Mouse (Mus musculus) limb, embryonic 10.5 days (tissue): ENCODE results near the gene Add1. TPM values are rescaled to one million over a fixed set of nuclear protein-coding genes. Genes with fewer than 3 reads are reported as not detected.
A peak's percentile ranks its signal among the peaks of the same experiment; 100 is the strongest.

Source experiments
- DNase-seq: peaks from one replicate; pipeline ENCODE4 v3.0.0-alpha.2; 2017; ENCODE audit warnings: low spot score
- H3K27ac ChIP-seq: fragments of 300-500 bp; sonication (generic); 2 replicates; pipeline ENCODE4 v1.5.1; 2016; ENCODE audit warnings: mild to moderate bottlenecking
- H3K27me3 ChIP-seq: fragments of 300-500 bp; sonication (generic); 2 replicates; pipeline ENCODE4 v1.6.1; 2016; ENCODE audit warnings: low read depth, mild to moderate bottlenecking; ENCODE audit not compliant: poor library complexity, severe bottlenecking
- H3K36me3 ChIP-seq: fragments of 300-500 bp; sonication (generic); 2 replicates; pipeline ENCODE4 v1.6.1; 2016; ENCODE audit warnings: mild to moderate bottlenecking, moderate library complexity
- H3K4me1 ChIP-seq: fragments of 300-500 bp; sonication (generic); 2 replicates; pipeline ENCODE4 v1.6.1; 2016
- H3K4me3 ChIP-seq: fragments of 300-500 bp; sonication (generic); 2 replicates; pipeline ENCODE4 v1.5.1; 2016; ENCODE audit warnings: mild to moderate bottlenecking, moderate library complexity
- H3K9me3 ChIP-seq: fragments of 300-500 bp; sonication (generic); replicated peaks from 2 replicates; pipeline ENCODE4 v1.6.1; 2016; ENCODE audit warnings: mild to moderate bottlenecking
- WGBS: fragments of 180-500 bp; shearing (Covaris S2); methylation state at CpG from one replicate; pipeline ENCODE4 v1.1.7; 2016; 5-methylcytosine and 5-hydroxymethylcytosine counted together
- polyA plus RNA-seq: library from polyadenylated mRNA; unstranded; fragments of >200 nt; fragmentation: Nextera tagmentation; extraction: Ambion mirVana; gene quantifications from 2 replicates; pipeline ENCODE4 v1.2.1, GENCODE M21; 2016

Gene Add1
- polyA plus RNA-seq, 1 experiment from 2014 or later: 166 TPM

DNA sequence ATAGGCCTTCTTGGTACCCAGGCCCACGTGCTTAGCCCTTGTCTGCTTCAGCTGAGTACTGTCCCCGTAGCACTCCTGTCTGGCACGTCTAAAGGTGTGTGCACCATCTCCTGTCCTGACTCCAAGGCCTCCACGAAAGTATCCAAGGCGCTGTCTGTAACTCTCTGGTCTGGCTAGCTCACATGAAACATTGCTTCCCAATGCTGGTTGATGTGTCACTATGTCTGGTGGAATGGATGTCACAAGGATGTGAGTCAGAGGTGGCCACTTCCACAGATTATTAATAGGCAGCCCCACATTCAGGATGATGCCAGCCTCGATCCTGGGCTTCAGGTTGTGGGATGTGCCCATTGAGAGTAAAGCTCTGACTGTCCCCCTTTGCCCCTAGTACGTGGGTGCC lies 37.6 kb upstream of the Add1 start:
- Histone ChIP-seq H3K9me3 (no peaks in the 10 kb centered on the region), H3K4me1 (no peaks in the 10 kb centered on the region), H3K36me3 (no peaks in the 10 kb centered on the region), H3K4me3 (no peak overlapping the region), H3K27ac (no peak overlapping the region), H3K27me3 (no peaks in the 10 kb centered on the region)
- no peak for DNase-seq
- 86% methylated on average over 7 of the region's 7 CpGs for WGBS

DNA sequence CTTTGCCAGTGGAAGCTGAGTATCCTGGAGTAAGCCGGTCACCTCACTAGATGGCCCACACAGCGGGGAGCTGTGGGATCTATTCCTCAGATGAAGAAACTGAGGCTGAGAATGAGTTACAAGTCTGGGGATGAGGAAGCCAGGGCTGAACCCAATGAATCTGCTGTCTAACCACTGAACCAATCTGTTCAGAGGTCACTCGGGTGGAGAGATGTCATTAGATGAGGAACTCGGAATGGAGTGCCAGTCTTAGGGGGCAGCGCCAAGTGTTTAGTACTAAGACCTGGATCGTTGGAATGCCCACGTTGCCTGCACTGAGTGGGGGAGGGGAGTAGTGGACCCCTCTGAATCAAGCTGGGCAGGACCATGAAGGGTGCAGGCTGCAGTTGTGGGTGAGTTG lies 35.4 kb upstream of the Add1 start:
- no peaks in the 10 kb centered on the region for H3K27me3 ChIP-seq
- no peak overlapping the region for H3K4me3 ChIP-seq
- peaks cover 1% of the 10 kb centered on the region; the same call in 1 of the 2 replicates for H3K4me1 ChIP-seq
- no peaks in the 10 kb centered on the region for H3K9me3 ChIP-seq
- WGBS: 76% methylated on average over 7 of the region's 7 CpGs
- no peak overlapping the region for H3K27ac ChIP-seq
- no peaks in the 10 kb centered on the region for H3K36me3 ChIP-seq
- DNase-seq: no peak

DNA sequence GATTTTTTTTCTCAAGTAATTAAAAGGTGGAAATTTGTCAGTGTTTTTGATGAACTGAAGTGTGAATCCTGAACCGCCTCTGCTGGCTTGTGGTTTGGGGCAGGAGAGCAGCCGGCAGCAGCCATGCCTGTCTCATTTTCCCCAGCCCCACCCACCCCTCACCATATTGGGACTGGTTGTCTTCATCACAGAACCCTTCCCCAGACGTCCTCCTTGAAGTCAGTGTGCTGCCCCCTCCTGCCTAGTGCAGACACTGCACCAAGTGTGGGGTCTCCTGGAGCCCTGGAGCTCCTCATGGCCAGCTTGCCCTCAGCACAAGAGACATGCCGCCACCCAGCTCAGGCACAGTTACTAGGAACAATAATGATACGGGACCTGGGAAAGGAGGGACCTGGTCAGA lies 34.9 kb upstream of the Add1 start:
- H3K27me3 ChIP-seq: no peaks in the 10 kb centered on the region
- no peak for DNase-seq
- no peaks in the 10 kb centered on the region for H3K9me3 ChIP-seq
- peaks cover 6% of the 10 kb centered on the region; the same call in 1 of the 2 replicates for H3K4me1 ChIP-seq
- no peak overlapping the region for H3K4me3 ChIP-seq
- no peaks in the 10 kb centered on the region for H3K36me3 ChIP-seq
- no peak overlapping the region for H3K27ac ChIP-seq
- WGBS: 25% methylated on average over 5 of the region's 5 CpGs

DNA sequence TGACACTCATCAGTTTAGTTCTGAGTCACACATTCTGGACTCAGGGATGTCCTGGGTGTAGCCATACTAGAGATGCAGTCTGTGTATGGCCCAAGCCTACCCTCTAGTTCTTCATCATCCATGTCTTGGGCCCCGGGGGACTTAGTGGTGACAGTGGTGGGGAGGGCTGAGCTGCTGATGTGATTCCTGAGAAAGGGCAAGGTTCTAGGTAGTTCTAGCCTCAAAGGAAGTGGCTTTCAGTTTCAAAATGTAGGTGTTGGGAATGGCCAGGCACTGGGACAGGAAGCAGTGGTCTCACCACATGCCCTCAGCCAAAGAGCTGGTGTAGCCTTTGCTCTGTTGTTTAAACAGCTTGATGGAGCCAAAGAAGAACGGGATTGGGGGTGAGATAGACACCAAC lies 34.3 kb upstream of the Add1 start:
- Histone ChIP-seq H3K27ac (no peak overlapping the region), H3K36me3 (no peaks in the 10 kb centered on the region), H3K9me3 (no peaks in the 10 kb centered on the region), H3K4me1 (peaks cover 6% of the 10 kb centered on the region; the same call in 1 of the 2 replicates), H3K27me3 (no peaks in the 10 kb centered on the region), H3K4me3 (no peak overlapping the region)
- WGBS: 90% methylated on average over 2 of the region's 2 CpGs
- DNase-seq: no peak

DNA sequence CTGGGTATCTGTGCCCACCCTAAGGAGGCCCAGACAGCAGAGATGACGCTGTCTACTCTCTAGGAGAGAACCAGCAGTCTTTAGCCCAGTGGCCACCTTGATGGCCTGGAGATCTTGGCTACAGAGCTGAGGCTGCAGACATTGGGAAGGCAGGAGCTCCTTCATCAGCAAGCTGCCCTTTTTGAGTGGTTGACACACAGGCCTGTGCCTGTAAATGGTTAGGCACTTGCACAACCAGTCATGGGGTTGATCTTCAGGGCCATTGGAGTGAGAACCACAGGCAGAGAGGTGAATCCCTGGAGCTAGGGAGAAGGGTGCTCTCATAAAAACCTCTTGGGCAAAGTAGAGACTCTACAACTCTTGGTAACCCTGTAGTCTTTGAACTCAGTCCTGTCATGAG lies 31.3 kb upstream of the Add1 start:
- H3K27ac ChIP-seq: no peak overlapping the region
- no peak overlapping the region for H3K4me3 ChIP-seq
- H3K27me3 ChIP-seq: no peaks in the 10 kb centered on the region
- H3K4me1 ChIP-seq: peaks cover 6% of the 10 kb centered on the region; the same call in 1 of the 2 replicates
- no peaks in the 10 kb centered on the region for H3K9me3 ChIP-seq
- no peaks in the 10 kb centered on the region for H3K36me3 ChIP-seq
- 87% methylated on average over 1 of the region's 1 CpGs for WGBS
- no peak for DNase-seq

DNA sequence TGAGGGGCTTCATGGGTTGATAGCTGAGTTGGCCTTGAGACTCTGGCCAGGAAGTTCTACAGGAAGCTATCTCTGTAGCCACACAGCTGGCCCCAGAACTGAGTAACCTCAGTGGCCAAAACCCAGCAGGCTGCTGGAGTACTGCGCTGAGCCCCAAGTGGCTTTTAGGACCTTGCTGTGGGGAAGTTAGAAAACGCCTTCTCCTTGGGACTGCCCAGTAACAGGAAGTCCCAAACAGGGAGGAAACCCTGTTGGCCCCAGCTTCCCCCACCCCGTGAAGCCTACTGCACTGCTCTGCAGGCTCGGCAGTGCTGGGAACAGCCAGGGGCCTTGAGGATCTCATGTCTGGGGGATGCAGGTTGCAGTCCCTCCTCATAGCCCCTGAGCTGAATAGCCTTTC lies 30.4 kb upstream of the Add1 start:
- Histone ChIP-seq H3K27ac (no peak overlapping the region), H3K9me3 (no peaks in the 10 kb centered on the region), H3K4me3 (no peak overlapping the region), H3K36me3 (no peaks in the 10 kb centered on the region), H3K27me3 (no peaks in the 10 kb centered on the region), H3K4me1 (peaks cover 6% of the 10 kb centered on the region; the same call in 1 of the 2 replicates)
- no peak for DNase-seq
- WGBS: 61% methylated on average over 4 of the region's 4 CpGs

DNA sequence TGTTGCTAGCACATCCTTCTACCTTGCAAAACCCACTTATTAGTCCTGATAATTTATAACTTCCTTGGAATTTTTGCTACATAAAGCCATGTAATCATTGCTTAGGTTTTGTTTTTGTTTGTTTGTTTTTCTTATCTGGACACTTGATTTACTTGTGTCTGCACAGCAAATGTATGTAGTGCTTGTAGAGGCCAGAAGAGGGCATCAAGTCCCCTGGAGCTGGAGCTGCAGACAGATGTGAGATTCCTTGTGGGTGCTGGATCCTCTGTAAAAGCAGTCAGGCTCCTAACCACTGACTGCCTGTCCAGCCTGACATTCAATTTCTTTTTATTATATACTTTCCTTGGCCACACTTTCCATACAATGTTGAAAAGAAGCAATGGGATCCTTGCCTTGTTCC lies 26.1 kb upstream of the Add1 start:
- DNase-seq: no peak
- Histone ChIP-seq H3K27ac (no peak overlapping the region), H3K9me3 (no peaks in the 10 kb centered on the region), H3K4me3 (no peak overlapping the region), H3K36me3 (peaks cover 15% of the 10 kb centered on the region), H3K4me1 (peaks cover 26% of the 10 kb centered on the region), H3K27me3 (no peaks in the 10 kb centered on the region)

DNA sequence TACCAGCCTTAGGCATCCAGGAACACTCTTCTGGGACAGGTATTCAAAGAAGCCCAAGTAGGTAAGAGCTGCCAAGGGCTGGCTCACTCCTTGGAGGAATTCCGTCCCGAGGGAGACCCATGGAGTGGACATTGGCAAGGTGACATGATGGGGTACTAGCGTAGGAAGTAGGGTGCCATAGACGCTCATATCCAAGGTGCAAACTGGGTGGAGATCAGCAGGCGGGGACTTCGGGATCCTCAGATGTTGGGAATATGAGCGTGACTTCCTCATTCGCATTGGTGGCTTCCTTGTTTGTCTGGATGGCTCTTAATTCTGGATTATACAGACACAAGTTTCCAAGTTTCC lies 24.4 kb upstream of the Add1 start:
- peak overlapping the region; percentile 90; the same call in 1 of the 2 replicates for H3K27ac ChIP-seq
- WGBS: 31% methylated on average over 8 of the region's 8 CpGs

DNA sequence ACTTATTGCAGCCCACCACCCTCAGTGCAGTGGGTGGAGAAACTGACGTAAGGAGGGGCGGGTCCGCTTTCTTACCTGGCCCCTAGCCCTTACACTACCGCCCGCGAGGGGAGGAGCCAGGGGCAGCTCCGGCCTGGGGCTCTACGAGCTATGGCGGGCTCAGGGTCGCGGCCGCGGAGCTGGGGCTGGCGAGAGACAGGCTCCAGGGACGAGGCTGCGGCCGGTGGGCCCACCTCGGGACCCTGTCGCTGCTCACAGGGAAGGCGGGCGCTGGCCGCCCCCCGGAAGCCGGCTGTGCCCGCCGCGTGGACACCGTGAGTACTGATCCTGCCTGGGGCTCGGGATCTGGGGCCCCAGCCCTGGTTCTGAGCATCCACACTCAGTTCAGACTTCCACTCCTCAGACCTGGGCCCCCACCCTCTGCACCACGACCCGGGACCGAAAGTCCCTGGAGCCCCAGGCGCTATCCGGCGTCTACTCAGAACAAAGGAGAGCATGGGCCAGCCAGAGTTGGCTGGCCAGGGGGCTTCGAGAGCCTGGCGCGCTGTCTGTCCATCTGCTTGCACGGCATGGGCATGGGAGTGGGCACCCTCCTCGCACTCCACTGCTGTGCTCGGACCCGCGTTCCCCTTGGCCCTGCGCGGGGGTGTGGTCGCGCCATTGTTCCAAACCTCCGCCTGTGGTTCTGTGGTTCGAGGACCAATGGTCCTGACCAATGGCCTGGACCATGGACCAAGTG lies 23.8 kb upstream of the Add1 start:
- Histone ChIP-seq H3K4me1 (peaks cover 19% of the 10 kb centered on the region), H3K36me3 (peaks cover 36% of the 10 kb centered on the region), H3K4me3 (peak overlapping the region; percentile 82), H3K27me3 (no peaks in the 10 kb centered on the region), H3K9me3 (no peaks in the 10 kb centered on the region), H3K27ac (peak overlapping the region; percentile 90)
- DNase-seq: peak; percentile 82
- under 1% methylated on average over 49 of the region's 49 CpGs for WGBS

More for the DNA sequence above, 24.4 kb upstream of the Add1 start:
- H3K4me3 ChIP-seq: peak overlapping the region; percentile 82
- peak; percentile 34 for DNase-seq
- peaks cover 32% of the 10 kb centered on the region for H3K36me3 ChIP-seq
- no peaks in the 10 kb centered on the region for H3K27me3 ChIP-seq
- no peaks in the 10 kb centered on the region for H3K9me3 ChIP-seq
- peaks cover 19% of the 10 kb centered on the region for H3K4me1 ChIP-seq

DNA sequence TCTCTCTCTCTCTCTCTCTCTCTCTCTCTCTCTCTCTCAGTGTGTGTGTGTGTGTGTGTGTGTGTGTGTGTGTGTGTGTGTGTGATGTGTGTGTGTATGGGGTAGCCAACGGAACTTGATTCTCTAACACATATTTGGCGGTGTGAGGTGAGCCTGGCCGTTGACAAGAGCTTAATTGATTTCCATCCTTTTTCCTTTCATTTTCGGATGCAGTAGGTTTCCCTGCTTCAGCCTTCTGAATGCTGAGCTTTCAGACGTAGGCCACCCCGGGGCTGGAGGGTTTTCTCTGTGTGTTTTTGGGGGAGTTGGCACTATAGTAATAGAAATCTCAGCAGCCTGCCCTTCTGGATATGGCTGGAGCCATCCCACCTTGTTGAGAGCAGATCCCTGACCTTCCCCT lies 23.2 kb upstream of the Add1 start:
- Histone ChIP-seq H3K27ac (peak overlapping the region; percentile 90), H3K4me1 (peaks cover 19% of the 10 kb centered on the region), H3K36me3 (peaks cover 42% of the 10 kb centered on the region), H3K4me3 (peak overlapping the region; percentile 82), H3K27me3 (no peaks in the 10 kb centered on the region), H3K9me3 (no peaks in the 10 kb centered on the region)
- DNase-seq: peak; percentile 38
- WGBS: 37% methylated on average over 6 of the region's 6 CpGs

DNA sequence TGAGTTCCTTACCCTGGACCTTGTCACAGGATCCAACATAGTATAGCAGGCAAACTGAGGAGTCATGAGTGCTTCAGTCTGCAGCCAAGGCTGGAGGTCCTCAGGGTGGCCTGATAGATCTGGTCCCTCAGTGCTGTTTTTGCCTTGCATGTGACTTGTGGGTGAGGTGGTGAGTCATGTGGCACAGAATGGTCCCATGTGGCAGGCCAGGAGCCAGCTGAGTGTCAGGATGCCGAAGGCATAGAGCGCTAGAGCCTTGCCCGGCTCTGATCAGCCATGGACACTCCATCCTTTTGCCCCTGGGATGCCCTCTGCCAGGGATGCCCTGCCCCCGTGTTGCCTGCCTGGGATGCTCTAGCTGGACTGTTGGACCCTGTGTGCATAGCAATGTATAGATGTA lies 21.6 kb upstream of the Add1 start:
- peaks cover 58% of the 10 kb centered on the region for H3K36me3 ChIP-seq
- no peak for DNase-seq
- no peaks in the 10 kb centered on the region for H3K27me3 ChIP-seq
- H3K4me3 ChIP-seq: no peak overlapping the region
- H3K4me1 ChIP-seq: peaks cover 19% of the 10 kb centered on the region
- WGBS: 95% methylated on average over 4 of the region's 4 CpGs
- no peak overlapping the region for H3K27ac ChIP-seq
- H3K9me3 ChIP-seq: no peaks in the 10 kb centered on the region

DNA sequence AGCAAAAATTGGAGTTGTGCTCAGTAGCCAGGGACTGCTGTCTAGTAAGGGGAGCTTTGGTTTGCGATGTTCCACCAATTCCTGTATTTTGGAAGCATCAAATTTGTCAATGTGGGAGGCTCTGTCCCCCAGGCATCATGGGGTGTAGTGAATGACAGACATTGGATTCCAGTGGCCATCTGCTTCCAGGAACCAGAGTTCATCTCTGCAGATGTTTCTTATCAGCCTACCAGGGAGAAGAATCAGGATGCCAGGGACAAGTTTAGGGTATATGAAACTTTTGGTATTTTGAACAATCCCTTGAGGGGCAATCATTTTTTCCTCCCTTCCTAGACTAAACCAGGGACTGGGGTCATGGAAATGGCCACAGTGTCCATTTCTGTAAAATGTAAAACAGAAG lies 9.6 kb upstream of the Add1 start:
- H3K4me1 ChIP-seq: no peaks in the 10 kb centered on the region
- H3K4me3 ChIP-seq: no peak overlapping the region
- peaks cover 59% of the 10 kb centered on the region for H3K36me3 ChIP-seq
- H3K27ac ChIP-seq: no peak overlapping the region
- H3K27me3 ChIP-seq: no peaks in the 10 kb centered on the region
- WGBS: 85% methylated on average over 1 of the region's 1 CpGs
- no peak for DNase-seq
- H3K9me3 ChIP-seq: no peaks in the 10 kb centered on the region

DNA sequence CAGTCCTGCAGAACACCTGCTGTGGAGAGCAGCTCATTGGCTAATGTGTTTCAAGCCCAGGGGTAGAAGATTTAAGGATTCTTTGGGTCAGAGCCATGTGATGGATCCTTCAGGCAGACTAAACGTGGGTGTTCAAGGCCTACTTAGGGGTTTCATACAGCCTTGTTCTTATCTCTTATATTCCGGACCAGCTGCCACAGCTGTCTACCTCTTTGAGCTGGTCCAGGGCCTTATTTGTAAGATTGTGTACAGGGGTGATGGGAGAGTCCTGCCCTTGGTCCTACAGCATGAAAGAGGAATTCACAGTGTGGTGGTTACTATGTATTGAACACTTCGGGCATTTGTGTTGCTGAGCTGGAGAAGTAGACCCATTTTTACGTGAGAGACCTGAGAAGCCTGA lies 9.2 kb upstream of the Add1 start:
- H3K4me1 ChIP-seq: no peaks in the 10 kb centered on the region
- no peak for DNase-seq
- no peaks in the 10 kb centered on the region for H3K9me3 ChIP-seq
- H3K4me3 ChIP-seq: no peak overlapping the region
- H3K27ac ChIP-seq: no peak overlapping the region
- H3K27me3 ChIP-seq: no peaks in the 10 kb centered on the region
- H3K36me3 ChIP-seq: peaks cover 55% of the 10 kb centered on the region
- WGBS: 91% methylated on average over 4 of the region's 4 CpGs
